Mouse (Mus musculus) ES-Bruce4 (cell line): ENCODE measurements around the gene Gal3st4.

Experiments
- CTCF ChIP-seq: IDR thresholded peaks from one replicate; pipeline ENCODE4 v1.8.1; 2011; ENCODE audit warnings: low read depth, low read length
- POLR2A ChIP-seq: IDR thresholded peaks from one replicate; pipeline ENCODE4 v1.8.1; 2011; ENCODE audit warnings: low read length; ENCODE audit not compliant: insufficient read depth

DNA sequence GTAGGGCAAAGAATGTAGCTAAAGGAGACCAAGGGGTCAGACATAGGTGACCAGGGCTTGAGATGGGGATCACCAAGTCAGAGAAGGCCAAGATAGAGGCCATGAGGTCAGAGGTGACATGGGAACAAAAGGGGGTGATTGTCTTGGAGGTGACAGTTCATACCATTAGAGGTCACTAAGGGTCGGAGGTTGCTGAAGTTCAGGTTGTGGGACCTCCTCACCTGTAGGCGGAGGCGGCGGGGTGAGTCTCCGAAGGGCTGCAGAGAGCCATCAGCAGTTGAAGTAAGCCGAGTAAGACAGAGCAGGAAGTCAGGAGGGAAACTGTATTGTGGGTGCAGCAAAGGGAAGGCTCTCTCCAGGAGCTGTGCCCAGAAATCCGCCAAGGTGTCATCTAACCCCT, 5.4 kb upstream of the Gal3st4 start:
- TF ChIP-seq CTCF (no peak), POLR2A (no peak)
